Mouse (Mus musculus) liver, adult 2 months (tissue): Measurements from ENCODE around the gene Itgb1bp1.

ENCODE experiments used
- CTCF ChIP-seq: fragments of 200-500 bp; IDR thresholded peaks from 2 replicates; pipeline ENCODE4 v1.5.1; 2011; ENCODE audit warnings: low read depth, low read length, control low read depth
- POLR2A ChIP-seq: fragments of 200-500 bp; IDR thresholded peaks from 2 replicates; pipeline ENCODE4 v1.6.1; 2011; ENCODE audit warnings: low read length, control low read depth; ENCODE audit not compliant: insufficient read depth; ENCODE audit errors: extremely low read depth

GRCm38 (mm10) chr12:21305741-21306140 lies 19.7 kb upstream of the Itgb1bp1 start:
- TF ChIP-seq CTCF: no peak
- TF ChIP-seq POLR2A: no peak
